Mouse (Mus musculus): Measurements from ENCODE around the gene Mafk. TPM values are rescaled to one million over a fixed set of nuclear protein-coding genes. Genes with fewer than 3 reads are reported as not detected.

The Mafk gene
- total RNA-seq, 4 experiments from 2014 or later: 27.3 to 35.9 (median 33.9) TPM

- DNase-seq (ENCODE audit: low spot score): peak; percentile 96
Measured at GRCm38 (mm10) chr5:139796900-139797299, 5.6 kb downstream of the Mafk start.

GRCm38 (mm10) chr5:139797473-139798167, 6.3 kb downstream of the Mafk start:
- DNase-seq (ENCODE audit: low spot score): peak; percentile 93

GRCm38 (mm10) chr5:139798168-139798900, 7.0 kb downstream of the Mafk start:
- DNase-seq (ENCODE audit: low spot score): no peak

- no peak for DNase-seq (ENCODE audit: low spot score)
Measured at GRCm38 (mm10) chr5:139799041-139799440, 7.7 kb downstream of the Mafk start.

GRCm38 (mm10) chr5:139799801-139800590, 8.7 kb downstream of the Mafk start:
- DNase-seq (ENCODE audit: low spot score): no peak

GRCm38 (mm10) chr5:139801231-139801630, 9.9 kb downstream of the Mafk start:
- DNase-seq (ENCODE audit: low spot score): no peak

- DNase-seq (ENCODE audit: low spot score): no peak
Measured at GRCm38 (mm10) chr5:139801880-139802279, 10.6 kb downstream of the Mafk start.

GRCm38 (mm10) chr5:139803165-139803564, 11.9 kb downstream of the Mafk start:
- no peak for DNase-seq (ENCODE audit: low spot score)

GRCm38 (mm10) chr5:139803601-139804102, 12.3 kb downstream of the Mafk start:
- no peak for DNase-seq (ENCODE audit: low spot score)

- no peak for DNase-seq (ENCODE audit: low spot score)
Measured at GRCm38 (mm10) chr5:139804107-139804551, 12.8 kb downstream of the Mafk start.

- no peak for DNase-seq (ENCODE audit: low spot score)
Measured at GRCm38 (mm10) chr5:139804573-139805111, 13.3 kb downstream of the Mafk start.

GRCm38 (mm10) chr5:139805924-139806323, 14.6 kb downstream of the Mafk start:
- no peak for DNase-seq (ENCODE audit: low spot score)

- no peak for DNase-seq (ENCODE audit: low spot score)
Measured at GRCm38 (mm10) chr5:139809397-139809796, 18.1 kb downstream of the Mafk start.

- DNase-seq (ENCODE audit: low spot score): no peak
Measured at GRCm38 (mm10) chr5:139811677-139812397, 20.5 kb downstream of the Mafk start.

GRCm38 (mm10) chr5:139812398-139813125, 21.2 kb downstream of the Mafk start:
- DNase-seq (ENCODE audit: low spot score): no peak

GRCm38 (mm10) chr5:139813126-139813490, 21.8 kb downstream of the Mafk start:
- no peak for DNase-seq (ENCODE audit: low spot score)

GRCm38 (mm10) chr5:139813963-139814381, 22.7 kb downstream of the Mafk start:
- DNase-seq (ENCODE audit: low spot score): no peak

GRCm38 (mm10) chr5:139815964-139816363, 24.7 kb downstream of the Mafk start:
- DNase-seq (ENCODE audit: low spot score): no peak

GRCm38 (mm10) chr5:139816445-139816844, 25.1 kb downstream of the Mafk start:
- DNase-seq (ENCODE audit: low spot score): no peak

GRCm38 (mm10) chr5:139817292-139817691, 26.0 kb downstream of the Mafk start:
- DNase-seq (ENCODE audit: low spot score): no peak
